Mouse (Mus musculus) gastrocnemius, postnatal 25 days (tissue): Measurements from ENCODE around the gene Plod1. TPM values are rescaled to one million over a fixed set of nuclear protein-coding genes. Genes with fewer than 3 reads are reported as not detected.

Source experiments
- DNase-seq: peaks from one replicate; pipeline ENCODE4 v3.0.0; 2022
- total RNA-seq, 2 experiments: library from RNA; stranded (reverse); gene quantifications; 1 replicate in 1 of 2; 2 replicates in 1 of 2; pipeline ENCODE4 v1.2.3; 2021

Plod1 gene
- total RNA-seq, 2 experiments from 2014 or later, result 25.2 to 28.9 TPM

DNA sequence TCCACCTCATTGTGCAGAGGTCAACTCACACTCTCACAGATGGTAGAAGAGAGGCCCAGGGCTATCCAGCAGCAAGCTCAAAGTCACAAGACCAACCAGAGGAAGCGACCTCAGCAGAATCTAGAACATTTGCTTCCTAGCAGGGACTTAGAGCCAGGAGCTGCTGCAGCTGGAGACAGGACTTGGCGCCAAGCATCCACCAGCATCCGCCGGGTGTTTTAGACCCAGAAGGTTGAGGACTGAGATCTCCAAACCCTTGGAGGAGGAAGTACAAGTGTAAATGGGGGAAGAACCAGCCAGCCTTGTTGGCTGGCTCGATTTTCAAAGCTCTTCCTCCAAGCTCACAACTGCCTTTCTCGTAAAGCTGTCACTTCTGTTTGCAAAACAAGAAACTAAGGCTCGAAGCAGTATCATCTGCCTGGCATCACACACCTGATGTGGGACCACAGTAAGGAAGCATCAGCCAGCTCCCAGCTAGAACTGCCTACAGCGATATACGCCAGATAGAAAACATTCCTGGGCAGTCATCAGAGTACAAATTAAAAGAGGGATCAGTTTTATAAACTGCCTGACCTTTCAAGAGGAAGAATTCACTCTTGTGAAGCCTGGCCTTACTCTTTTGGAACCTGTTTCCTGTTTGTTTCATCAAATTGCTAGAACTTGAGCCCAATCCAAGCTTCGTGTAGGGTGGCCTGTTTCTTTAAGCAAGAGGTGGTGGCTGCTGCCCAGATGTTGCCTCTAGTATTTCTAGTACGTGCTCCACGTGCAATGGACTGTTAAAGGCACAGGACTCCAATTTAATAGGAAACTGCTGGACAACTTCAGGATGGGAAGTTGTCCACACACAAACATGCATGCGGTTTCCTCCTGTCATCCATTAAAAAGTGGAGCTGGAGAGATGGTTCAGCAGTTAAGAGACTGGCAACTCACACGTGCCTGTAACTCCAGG lies 1.9 kb upstream of the Plod1 start:
- peak; percentile 77 for DNase-seq

DNA sequence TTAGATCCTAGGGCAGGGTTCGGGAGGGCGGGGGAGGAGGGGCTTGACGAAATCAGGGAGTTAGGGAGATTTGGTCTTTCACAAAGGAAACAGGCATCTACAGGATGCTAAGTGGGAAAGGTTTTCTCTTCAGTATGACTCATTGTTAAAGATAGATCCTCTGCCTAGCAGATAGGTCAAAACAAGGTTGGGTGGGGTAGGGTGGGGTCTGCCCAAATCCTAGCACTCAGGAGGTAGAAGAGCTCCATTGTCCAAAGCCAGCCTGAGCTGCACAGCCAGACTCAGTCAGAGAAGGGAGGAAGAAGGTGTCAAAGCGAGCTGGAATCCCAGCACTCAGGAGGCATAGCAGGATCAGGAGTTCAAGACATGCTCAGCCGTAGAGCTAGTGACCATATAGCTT lies 919 bp upstream of the Plod1 start:
- DNase-seq, result no peak

DNA sequence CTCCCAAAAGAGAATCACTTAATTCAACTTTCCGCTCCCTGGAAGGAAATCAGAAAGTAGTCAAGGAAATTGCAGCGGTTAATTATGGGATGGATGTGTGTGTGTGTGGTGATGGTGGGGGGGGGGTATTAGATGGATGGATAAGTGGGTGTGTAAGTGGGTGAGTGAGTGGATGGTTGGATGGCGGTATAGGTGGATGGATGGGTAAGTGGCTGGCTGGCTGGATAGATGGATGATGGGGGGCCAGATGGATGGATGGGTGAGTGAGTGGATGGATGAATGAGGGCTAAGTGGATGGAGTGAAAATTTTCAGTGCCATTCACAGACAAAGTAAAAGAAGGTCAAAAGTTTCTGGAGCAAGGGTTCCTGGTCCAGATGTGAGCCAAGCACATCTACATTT lies 454 bp upstream of the Plod1 start:
- no peak for DNase-seq

DNA sequence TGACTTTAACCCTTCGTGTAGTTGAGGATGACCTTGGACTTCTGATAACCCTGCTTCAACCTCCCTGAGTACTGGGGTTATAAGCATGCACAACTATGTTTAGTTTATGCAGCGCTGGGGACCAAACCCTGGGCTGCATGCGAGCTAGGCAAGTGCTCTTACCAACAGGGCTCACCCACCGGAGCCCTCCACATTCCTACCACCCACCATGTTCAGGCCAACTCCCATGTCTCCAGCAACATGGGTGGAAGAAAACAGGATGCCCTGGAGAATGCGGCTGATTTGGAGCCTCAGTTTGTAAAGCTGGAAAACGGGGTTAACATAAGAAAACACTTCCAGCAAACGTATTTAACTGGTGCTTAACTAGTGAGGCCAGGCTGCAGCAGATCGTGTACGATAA lies 663 bp downstream of the Plod1 start:
- no peak for DNase-seq

DNA sequence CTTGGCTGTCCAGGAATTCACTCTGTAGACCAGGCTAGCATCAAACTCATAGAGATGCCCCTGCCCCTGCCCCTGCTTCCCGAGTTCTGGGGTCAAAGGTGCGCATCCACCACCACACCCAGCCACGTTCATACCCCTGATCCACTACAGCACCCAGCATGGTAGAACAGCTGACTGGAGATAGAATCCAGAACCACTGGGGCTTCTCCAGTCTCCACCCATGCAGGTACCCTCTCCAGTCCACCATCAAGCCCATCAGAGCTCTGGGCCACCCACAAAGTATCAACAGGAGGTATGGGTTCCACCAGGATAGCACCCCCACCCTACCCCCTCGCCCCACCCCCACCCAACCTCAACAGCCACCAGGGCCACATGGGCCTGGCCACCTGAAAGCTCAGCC lies 2.0 kb downstream of the Plod1 start:
- no peak for DNase-seq

DNA sequence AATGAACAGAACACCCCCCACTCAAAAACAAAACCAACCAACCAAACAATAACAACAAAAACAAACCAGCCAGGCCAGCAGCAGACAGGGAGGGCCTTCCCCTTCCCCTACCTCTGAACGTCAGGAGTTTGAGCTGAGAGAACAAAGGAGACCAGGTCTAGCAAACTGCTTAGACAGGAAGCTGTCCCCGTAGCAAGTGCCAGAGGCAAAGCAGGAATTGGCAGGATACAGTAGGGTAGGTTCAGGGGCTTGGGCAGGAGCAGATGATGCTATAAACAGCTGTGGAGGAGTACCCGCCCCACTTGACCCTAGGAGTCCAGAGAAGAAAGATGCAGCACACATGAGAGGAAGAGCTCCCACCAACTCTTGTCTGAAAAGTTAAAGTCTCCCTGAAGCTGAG lies 2.4 kb downstream of the Plod1 start:
- no peak for DNase-seq

DNA sequence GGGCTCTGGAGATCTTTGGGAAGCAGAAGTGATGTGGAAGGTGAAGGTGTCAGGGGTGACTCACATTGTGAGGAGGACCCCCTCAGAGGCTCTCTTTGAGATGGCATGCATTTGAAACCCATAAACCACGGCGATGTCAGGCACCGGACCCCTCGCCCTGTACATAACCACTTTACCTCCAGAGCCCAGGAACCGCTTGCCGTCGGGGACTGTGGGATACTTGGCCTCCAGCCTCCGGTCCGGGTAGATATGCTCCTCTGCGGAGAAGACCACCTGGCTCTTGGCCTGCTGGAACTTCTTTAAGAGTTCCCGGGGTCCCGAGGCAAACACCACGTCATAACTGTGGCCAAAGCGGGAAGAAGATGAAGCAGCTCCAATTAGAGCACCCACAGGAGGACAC lies 5.6 kb downstream of the Plod1 start:
- no peak for DNase-seq

DNA sequence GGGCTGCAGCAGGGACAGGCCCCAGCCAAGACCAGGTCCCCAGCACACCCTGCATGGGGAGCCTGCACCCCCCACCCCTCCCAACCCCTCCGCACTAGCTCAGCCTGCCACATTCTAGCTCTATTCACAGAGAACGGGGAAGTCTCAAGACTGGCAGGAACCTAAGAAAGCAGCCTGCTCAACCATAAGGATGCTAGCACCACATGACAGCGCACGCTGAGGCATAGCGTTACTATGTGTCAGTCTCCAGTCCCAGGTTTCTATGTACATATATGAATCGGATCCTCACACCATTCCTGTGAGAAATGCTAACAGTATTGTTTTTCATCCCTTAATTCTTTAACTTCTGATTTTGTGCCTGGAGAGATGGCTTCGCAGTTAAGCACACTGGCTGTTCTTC lies 8.0 kb downstream of the Plod1 start:
- no peak for DNase-seq

DNA sequence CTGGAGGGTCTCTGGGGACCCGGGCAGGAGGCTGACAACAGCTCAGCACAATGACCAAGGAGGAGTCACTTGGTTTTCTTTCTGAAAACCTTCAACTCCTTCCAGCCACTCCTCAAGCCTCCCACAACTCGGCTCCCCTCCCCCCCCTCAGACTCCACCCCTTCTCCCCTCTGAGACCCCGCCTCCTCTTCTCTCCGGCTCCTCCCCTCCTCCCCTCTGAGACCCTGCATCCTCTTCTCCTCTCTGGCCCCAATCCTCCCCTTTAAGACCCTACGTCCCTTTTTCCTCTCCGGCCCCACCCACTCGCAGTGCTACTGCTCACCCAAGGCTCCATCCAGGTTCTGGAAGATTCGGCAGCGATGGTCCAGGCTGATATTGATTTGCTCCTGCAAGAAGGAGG lies 8.4 kb downstream of the Plod1 start:
- no peak for DNase-seq

DNA sequence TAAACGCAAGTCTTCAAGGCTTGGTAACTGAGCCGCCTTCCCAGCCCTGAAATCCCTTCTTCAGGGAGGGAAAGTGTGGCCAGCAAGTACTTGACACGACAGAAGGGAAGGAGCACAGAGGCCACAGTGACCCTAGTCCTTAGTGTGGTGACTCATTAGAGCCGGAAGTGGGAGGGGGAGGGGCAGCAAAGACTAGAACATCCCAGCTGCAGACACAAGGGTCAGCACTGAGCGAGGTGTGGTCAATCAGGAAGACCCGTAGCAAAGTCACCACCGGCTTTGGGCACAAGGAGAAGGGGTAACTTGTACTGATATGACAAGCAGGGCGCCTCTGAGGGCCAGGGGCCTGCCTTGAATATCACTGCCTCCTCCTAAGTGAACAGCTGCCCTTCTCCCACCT lies 8.9 kb downstream of the Plod1 start:
- peak; percentile 61 for DNase-seq

DNA sequence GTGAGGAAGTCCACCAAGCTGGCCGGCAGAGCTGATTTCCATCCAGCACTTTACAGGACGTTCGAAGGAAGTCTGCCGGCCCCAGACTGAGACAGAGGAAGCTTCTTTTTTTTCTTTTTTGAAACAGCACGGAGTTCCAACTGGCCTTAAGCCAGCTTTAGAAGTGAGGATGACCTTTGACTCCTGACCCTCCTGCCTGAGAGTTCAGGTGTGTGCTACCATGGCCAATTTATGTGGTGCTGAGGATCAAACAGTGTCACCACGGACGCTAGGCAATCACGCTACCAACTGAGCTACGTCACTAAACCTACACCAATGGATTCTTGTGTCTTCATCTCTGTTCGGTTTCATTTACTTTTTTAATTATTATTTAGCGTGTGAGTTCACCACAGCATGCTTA lies 14.2 kb downstream of the Plod1 start:
- DNase-seq, result no peak

DNA sequence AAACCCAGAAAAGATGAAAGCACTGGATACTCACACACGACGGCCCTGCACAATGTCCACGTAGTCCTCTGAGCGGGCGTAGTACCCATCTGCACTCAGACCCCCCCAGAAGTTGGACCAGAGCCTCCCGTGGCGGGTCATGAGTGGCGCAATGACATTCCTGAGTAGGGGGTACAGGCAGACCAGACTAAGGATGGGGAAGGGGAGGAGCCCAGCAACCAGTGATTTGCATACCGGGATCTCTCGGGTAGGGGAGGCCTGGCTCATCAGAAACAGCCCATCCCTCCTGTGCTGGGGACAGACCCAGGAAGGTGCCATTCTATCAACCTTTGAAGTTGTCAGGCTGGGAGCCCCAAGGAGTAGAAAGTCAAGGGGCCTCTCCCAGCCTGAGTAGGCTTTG lies 15.6 kb downstream of the Plod1 start:
- DNase-seq, result no peak

DNA sequence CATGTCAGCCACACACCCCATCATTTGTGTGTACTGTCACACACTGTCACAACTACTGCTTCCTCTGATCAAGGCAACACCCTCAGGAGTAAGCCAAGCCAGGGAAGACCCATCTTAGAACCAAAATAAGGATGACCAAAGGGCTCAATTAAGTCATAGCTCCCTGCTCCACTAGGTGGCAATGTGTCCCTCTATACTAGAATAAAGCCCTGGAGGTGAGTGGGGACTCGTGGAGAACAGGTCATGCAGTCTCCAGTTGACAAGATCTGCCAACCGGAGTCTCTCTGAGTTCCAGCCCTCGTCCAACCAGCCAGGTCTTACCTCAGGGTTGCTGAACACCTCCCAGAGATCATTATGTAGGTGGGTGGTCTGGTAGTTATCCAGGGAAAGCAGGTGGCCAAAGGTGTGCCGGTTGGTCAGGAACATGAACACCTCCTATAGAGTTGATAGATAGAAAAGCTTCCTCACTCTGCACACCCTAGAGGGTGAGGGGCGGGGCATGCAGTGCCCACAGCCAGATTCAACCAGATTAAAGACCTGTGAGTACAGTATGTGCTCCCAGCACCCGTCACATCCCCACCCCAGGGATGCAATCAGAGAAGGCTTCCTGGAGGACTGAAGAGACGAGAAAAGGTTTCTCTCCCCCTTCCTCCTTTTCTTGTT lies 18.0 kb downstream of the Plod1 start:
- DNase-seq, result no peak

DNA sequence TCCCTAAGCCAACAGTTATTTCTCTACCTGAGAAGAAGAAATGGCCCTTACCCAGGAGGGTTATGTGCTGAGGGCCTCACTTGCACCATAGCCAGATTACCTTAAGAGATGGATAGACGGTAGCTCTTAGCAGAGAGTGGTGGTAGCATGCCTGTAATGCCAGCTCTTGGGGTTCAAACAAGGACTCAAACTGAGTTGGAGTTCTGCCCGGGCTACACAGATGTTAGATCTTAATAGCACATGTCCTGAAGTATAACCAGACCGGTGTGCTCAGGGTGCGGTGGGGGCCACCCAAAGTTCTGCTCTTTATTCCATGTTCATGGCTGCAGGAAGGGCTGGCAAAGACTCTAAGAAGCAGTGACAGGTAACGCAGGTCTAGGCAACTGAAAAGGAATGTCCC lies 27.1 kb downstream of the Plod1 start:
- no peak for DNase-seq

DNA sequence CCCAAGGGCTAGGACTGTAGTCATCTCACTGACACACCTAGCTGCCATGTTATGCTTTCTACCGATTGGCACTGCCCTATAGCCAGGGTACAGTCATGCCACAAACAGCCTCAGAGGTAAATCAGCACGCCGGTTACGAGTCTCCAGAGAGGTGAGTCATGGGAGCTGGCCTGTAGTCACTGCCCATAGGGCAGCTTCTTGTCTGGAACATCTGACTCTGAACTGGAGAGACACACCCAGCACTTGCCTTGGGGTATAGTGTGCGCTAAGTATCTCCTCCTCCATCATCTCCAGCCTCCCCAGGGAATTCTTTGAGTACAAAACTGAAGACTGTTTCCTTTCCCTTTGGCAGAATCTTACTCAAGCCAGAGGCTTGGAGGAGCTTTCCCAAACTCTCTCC lies 30.3 kb downstream of the Plod1 start:
- peak; percentile 41 for DNase-seq

DNA sequence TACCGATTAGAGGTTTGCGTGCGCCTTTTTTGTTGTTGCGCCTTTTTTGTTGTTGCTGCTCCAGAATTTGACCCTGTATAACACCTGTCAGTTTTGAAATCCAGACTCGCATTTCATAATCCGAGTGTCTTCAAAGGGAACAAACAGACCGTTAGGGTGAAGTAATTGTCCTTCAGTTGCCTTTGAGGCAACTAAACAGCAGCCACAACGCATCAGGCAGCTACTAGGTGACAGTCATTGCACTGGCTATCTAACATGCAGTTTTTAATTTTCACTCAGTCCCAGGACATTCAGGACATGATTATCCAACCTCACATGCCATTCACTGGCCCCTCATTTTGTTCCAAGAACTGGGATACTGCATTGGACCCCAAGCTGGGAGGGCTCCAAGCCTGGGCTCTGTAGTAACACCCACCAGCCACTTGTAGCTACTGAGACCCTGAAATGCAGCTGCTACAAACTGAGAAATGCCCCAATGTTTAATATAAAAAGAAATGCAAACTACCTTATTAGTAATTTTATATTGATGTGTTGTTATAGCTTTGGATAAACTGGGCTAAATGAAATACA lies 31.4 kb downstream of the Plod1 start:
- DNase-seq, result peak; percentile 14

DNA sequence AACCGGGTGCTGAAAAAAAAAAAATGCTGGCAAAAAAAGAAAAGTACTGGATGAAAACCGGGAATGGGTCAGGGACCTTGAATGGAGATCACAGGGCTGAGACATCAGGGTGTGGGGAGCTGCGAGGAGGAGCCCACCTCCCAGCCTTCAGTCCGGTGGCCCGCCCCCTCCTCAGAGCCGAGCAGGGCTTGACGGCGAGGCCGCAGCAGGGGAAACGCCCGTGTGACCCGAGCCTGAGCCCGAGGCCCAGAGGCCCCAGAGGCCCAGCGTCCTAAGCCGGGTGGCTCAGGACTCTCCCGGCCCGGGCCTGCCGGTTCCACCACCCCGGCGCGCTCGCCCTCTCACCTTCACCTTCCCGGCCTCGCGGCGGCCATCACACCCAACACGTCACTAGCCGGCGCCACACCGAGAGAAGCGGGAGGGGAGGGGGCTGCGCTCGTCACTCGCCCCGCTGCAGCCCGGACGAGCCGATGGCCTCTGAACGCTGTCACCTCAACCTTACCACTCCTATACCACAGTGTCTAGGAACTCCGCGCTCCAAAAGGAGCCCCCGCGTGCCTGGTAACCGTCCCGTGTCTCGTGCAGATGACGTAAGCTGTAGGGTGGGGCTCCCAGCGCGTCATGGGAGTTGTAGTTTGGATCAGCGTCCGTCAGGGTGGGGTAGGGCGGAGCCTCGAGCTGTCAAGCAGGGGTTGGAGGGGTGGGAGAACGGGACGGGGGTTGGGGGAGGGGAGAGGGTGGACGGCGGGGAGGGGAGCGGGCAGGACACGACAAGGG lies 32.1 kb downstream of the Plod1 start, which contains the start of gene Mfn2:
Gene Mfn2, minus strand, starts transcription at position 392 of the 777 bp plus-strand sequence.
- peak; percentile 89 for DNase-seq

DNA sequence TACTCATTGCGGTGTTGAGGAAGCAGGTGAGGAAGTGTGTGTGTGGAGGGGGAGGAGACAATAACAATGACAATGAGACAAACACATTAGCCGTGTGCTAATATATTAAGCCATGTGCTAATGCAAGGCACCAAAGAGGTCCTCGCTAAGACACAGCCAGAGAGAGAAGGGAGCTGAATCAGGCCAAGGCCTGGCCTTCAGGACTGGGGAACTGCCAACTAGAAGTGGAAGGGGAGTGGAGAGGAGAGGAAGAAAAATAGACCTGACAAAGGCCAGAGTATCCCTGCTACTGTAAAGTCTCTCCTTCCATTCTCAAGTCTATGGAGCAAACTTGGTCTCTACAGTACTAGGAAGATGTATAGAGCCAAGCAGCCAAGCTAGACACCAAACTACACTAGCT lies 33.0 kb downstream of the Plod1 start:
- DNase-seq, result no peak

DNA sequence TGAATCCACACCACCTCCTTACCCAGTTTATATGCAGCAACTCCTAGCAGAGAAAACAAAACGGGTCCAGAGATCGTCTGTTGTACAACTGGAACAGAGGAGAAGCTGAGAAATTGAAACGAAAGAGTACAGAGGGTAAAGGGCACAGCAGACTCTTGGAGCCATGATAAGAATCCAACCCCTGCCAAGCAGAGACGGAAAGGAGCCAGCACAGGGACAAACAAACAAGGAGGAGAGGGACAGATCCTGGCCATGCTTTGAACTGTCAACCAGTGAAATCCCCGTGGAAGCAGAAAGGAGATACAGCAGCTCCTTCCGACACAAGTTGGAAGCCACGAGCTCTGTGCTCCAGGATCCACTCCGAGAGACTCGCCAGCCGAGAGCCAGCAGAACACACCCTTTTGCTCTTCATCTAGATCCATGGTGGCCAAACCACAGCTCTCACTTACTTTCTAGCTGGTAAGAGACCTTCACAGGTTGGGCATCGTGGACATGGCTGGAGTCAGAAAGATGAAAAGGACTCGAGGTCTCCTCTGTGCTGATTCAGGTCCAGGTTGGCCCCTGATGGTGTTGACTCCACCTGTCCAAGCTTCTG lies 33.6 kb downstream of the Plod1 start:
- no peak for DNase-seq

DNA sequence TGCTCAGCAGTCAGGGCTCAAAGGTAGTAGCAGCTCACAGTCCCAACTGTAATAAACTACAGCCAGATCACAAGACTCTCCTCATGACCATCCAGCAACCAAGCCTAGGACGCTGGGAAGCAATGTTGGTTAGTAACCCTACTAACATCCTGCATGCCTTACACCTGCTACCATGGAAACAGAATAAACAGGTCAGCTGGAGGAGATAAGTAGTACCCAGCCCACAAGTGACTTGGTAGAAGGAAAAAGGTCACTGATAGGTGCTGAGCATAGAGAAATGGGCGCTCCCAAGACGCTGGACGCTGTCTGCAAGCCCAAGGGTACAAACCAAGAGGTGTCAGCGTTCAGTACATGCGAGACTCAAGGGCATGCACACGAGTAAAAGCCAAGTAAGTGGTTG lies 36.1 kb downstream of the Plod1 start:
- DNase-seq, result peak; percentile 48

DNA sequence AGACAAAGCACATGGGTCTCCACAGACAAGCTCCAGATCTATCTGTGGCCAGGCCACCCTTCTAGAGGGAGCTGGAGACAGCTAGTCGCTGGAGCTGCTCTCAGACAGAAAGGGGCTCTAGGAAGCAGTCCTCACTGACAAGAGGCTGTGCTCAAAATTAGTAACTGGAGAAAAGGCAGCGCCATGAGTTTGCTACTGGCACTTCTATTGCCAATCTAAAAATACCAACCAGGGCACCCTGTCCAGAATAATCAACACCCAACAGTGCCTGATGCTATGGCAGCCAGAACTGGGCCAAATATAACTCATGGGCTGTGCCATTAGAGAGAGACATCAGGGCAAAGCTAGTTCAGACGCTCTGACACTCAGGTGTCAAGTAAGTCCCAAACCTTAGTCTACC lies 39.2 kb downstream of the Plod1 start:
- peak; percentile 65 for DNase-seq

DNA sequence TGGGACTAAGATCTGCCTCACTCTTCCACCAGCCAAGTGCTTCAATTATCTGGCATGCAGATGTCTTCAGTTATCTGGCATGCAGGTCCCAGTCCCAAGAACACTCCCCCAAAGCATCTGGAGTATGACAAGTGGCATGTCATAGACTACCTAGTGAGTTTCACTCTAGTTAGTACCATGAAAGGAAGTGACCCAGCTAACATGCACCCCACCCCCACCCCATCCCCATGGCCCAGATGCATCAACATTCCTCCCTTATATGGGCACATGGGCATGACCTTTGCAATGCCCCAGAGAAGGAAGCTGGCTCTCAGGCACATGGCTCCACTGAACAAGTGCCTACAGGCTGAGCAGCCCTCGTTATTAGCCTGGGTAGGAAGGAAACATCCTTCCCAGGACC lies 40.2 kb downstream of the Plod1 start:
- DNase-seq, result no peak
